Mouse (Mus musculus) natural killer cell, adult 2 months (primary cell): ENCODE measurements around the gene Knop1.

Experiments
- DNase-seq, 2 experiments: peaks; one replicate each; pipeline ENCODE4 v3.0.0; 2022; ENCODE audit warnings: low spot score in 2 of 2

Gene Knop1

GRCm38 (mm10) chr7:118855877-118856304 is at the start of gene Knop1:
Gene Knop1, minus strand, starts transcription at chr7:118856254.
- DNase-seq, result no peak

- no peak for DNase-seq
Observed at GRCm38 (mm10) chr7:118904530-118904929, 48.5 kb upstream of the Knop1 start.

- no peak for DNase-seq
Observed at GRCm38 (mm10) chr7:118903879-118904278, 47.8 kb upstream of the Knop1 start.

- DNase-seq, result no peak
Observed at GRCm38 (mm10) chr7:118902944-118903343, 46.9 kb upstream of the Knop1 start.

GRCm38 (mm10) chr7:118900090-118900489 is 44.0 kb upstream of the Knop1 start:
- no peak for DNase-seq

GRCm38 (mm10) chr7:118898063-118898462 is 42.0 kb upstream of the Knop1 start:
- no peak for DNase-seq

GRCm38 (mm10) chr7:118895469-118896450 is 39.7 kb upstream of the Knop1 start:
- no peak for DNase-seq

- DNase-seq, result no peak
Observed at GRCm38 (mm10) chr7:118889046-118889680, 33.1 kb upstream of the Knop1 start.

- no peak for DNase-seq
Observed at GRCm38 (mm10) chr7:118887303-118888055, 31.4 kb upstream of the Knop1 start.

GRCm38 (mm10) chr7:118884969-118885368 is 28.9 kb upstream of the Knop1 start:
- no peak for DNase-seq

- DNase-seq, result no peak
Observed at GRCm38 (mm10) chr7:118883957-118884356, 27.9 kb upstream of the Knop1 start.

- no peak for DNase-seq
Observed at GRCm38 (mm10) chr7:118879466-118880029, 23.5 kb upstream of the Knop1 start.

- no peak for DNase-seq
Observed at GRCm38 (mm10) chr7:118865362-118865761, 9.3 kb upstream of the Knop1 start.

- no peak for DNase-seq
Observed at GRCm38 (mm10) chr7:118858640-118859039, 2.6 kb upstream of the Knop1 start.

- DNase-seq, result peak; percentile 77 to 86
Observed at GRCm38 (mm10) chr7:118855171-118855876, 730 bp downstream of the Knop1 start, which contains the start of gene Iqck. Gene Iqck, plus strand, starts transcription at chr7:118855752.

- DNase-seq, result no peak
Observed at GRCm38 (mm10) chr7:118854606-118855005, 1.4 kb downstream of the Knop1 start.

GRCm38 (mm10) chr7:118852611-118853010 is 3.4 kb downstream of the Knop1 start:
- no peak for DNase-seq

GRCm38 (mm10) chr7:118851571-118851970 is 4.5 kb downstream of the Knop1 start:
- DNase-seq, result no peak

GRCm38 (mm10) chr7:118850676-118851290 is 5.3 kb downstream of the Knop1 start:
- no peak for DNase-seq

- DNase-seq, result no peak
Observed at GRCm38 (mm10) chr7:118849543-118850250, 6.4 kb downstream of the Knop1 start.
